25 mouse cellular contexts compared by ENCODE assay signal in the genomic region with DNA sequence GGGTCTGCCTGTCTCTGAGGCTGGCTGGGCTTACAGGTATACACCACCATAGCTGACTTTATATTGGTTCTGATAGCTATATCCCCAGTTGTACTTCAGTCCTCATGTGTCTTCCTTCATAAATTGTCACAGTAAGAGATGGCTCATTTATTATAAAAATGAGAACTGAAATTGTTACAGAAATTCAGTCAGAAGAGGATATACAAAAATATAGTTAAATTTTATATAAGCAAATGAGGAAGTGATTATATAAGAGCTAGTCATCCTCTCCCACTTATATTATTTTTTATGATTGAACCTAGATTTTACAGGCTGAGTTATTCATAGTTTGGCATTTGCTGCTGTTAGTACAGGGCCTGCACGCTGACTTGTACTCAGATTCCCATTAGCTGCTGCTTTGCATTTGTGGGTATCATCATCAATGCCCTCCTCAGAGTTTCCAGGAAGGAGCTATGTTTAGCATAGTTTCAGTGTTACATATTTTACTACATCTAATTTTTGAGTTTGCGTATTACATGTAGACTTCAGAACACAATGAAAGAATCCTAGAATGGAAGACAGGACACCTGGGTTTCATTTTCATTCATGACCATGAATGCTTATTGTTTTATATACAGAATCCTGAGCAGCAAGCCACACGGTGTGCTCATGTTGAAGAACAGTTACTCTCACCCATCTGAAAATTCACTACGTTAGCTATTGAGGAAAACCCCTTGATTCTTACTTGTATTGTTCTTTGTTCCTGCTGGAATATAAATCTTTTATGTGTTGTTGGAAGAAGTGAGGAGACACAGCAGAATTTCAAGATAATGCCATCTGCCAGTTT. TPM values are rescaled to one million over a fixed set of nuclear protein-coding genes. Genes with fewer than 3 reads are reported as not detected.
DNase-seq lines count a peak whose midpoint lies in the region; ATAC-seq and TF ChIP-seq lines count a peak whose summit lies in the region.
"Had no signal": no experiment of that assay in that cellular context is flagged by ENCODE, and none has a peak within 500 bp of the region (broad histone marks: within the 10 kb centered on the region; RNA-seq: fewer than 3 reads in every experiment).

No protein-coding gene starts in this region.

- peak overlapping the region; percentile 36; the same call in 1 of the 2 replicates for H3K27ac ChIP-seq in bone marrow macrophage, adult 2 months (ENCODE audit: insufficient read depth, low read depth, low read length)
- H3K27ac ChIP-seq in hindbrain, embryonic 12.5 days, result no peak overlapping the region
- no peak overlapping the region for H3K27ac ChIP-seq in liver, embryonic 11.5 days (ENCODE audit: low read depth, low read length)
- H3K27ac ChIP-seq: embryonic facial prominence, embryonic 12.5 days; forebrain, embryonic 12.5 days; hindbrain, embryonic 14.5 days; limb, embryonic 12.5 days; liver, embryonic 12.5 days; midbrain, embryonic 13.5 days had no signal

- H3K4me2 ChIP-seq in hindbrain, embryonic 12.5 days (replicated peaks), result no peak overlapping the region
- H3K4me2 ChIP-seq in liver, embryonic 11.5 days, result no peak overlapping the region
- H3K4me2 ChIP-seq: embryonic facial prominence, embryonic 12.5 days; forebrain, embryonic 12.5 days; heart, embryonic 12.5 days; hindbrain, embryonic 14.5 days; limb, embryonic 12.5 days; liver, embryonic 12.5 days; midbrain, embryonic 13.5 days had no signal

- no peaks in the 10 kb centered on the region for H3K27me3 ChIP-seq in hindbrain, embryonic 12.5 days
- no peaks in the 10 kb centered on the region for H3K27me3 ChIP-seq in liver, embryonic 11.5 days (replicated peaks; ENCODE audit: control insufficient read depth, insufficient read depth, low read length)
- H3K27me3 ChIP-seq: embryonic facial prominence, embryonic 12.5 days; forebrain, embryonic 12.5 days; heart, embryonic 12.5 days; limb, embryonic 12.5 days; liver, embryonic 12.5 days; megakaryocyte, embryonic 14.5 days; midbrain, embryonic 13.5 days had no signal

- TF ChIP-seq POLR2A in bone marrow macrophage, adult 2 months (IDR thresholded peaks at IDR 0.05; ENCODE audit: borderline replicate concordance, low read depth, low read length), result no peak

- no peak for DNase-seq in frontal cortex, postnatal 36 days (ENCODE audit: low spot score in 2 of 2)
- DNase-seq in A20 (ENCODE audit: low read depth, low spot score), result peak; percentile 63
- DNase-seq in urinary bladder, postnatal 14 days (ENCODE audit: low spot score), result no peak
- DNase-seq in liver, embryonic 11.5 days (ENCODE audit: low spot score), result no peak
- DNase-seq: adrenal gland, adult 8-10 months; cerebellum, postnatal 10 days; gastrocnemius, postnatal 14 days; heart, adult 18-20 months; heart, postnatal 14 days; kidney, adult 8-10 months; kidney, postnatal 10 days; lung, adult 18-20 months; lung, postnatal 10 days had no signal

- no peaks in the 10 kb centered on the region for H3K36me3 ChIP-seq in hindbrain, embryonic 12.5 days
- no peaks in the 10 kb centered on the region for H3K36me3 ChIP-seq in liver, embryonic 11.5 days (ENCODE audit: control insufficient read depth, insufficient read depth, low read length)
- H3K36me3 ChIP-seq: embryonic facial prominence, embryonic 12.5 days; forebrain, embryonic 12.5 days; heart, embryonic 12.5 days; midbrain, embryonic 13.5 days had no signal

- peaks cover 11% of the 10 kb centered on the region for H3K4me1 ChIP-seq in bone marrow macrophage, adult 2 months (ENCODE audit: control insufficient read depth, insufficient read depth, low read length)
- H3K4me1 ChIP-seq in hindbrain, embryonic 12.5 days, result no peaks in the 10 kb centered on the region
- H3K4me1 ChIP-seq in liver, embryonic 11.5 days (replicated peaks; ENCODE audit: control insufficient read depth, insufficient read depth, low read length), result no peaks in the 10 kb centered on the region
- H3K4me1 ChIP-seq: heart, embryonic 12.5 days; limb, embryonic 12.5 days; liver, embryonic 12.5 days had no signal

- no peak for TF ChIP-seq CTCF in bone marrow macrophage, adult 2 months (IDR thresholded peaks at IDR 0.05; ENCODE audit: low read depth, low read length)

- H3K9me3 ChIP-seq in hindbrain, embryonic 12.5 days (replicated peaks), result no peaks in the 10 kb centered on the region
- no peaks in the 10 kb centered on the region for H3K9me3 ChIP-seq in liver, embryonic 11.5 days (ENCODE audit: control insufficient read depth, low read length)
- H3K9me3 ChIP-seq: embryonic facial prominence, embryonic 12.5 days; forebrain, embryonic 12.5 days; heart, embryonic 12.5 days; limb, embryonic 12.5 days; liver, embryonic 12.5 days; megakaryocyte, embryonic 14.5 days; midbrain, embryonic 13.5 days had no signal

- peak; percentile 74 for ATAC-seq in frontal cortex, adult (ENCODE audit: low TSS enrichment)
- ATAC-seq in megakaryocyte, adult 5-6 weeks (ENCODE audit: poor library complexity, severe bottlenecking), result peak; percentile 63
- ATAC-seq in hindbrain, embryonic 12.5 days (ENCODE audit: low FRiP score), result no peak
- no peak for ATAC-seq in liver, embryonic 11.5 days (replicated peaks; ENCODE audit: low FRiP score)
- ATAC-seq: liver, embryonic 12.5 days; midbrain, embryonic 13.5 days had no signal

- no peak overlapping the region for H3K4me3 ChIP-seq in bone marrow macrophage, adult 2 months (ENCODE audit: insufficient read depth, low read length)
- no peak overlapping the region for H3K4me3 ChIP-seq in hindbrain, embryonic 12.5 days
- H3K4me3 ChIP-seq in liver, embryonic 11.5 days (ENCODE audit: low read depth, low read length), result no peak overlapping the region
- H3K4me3 ChIP-seq: embryonic facial prominence, embryonic 12.5 days; forebrain, embryonic 12.5 days; heart, embryonic 12.5 days; limb, embryonic 12.5 days; liver, embryonic 12.5 days; megakaryocyte, embryonic 14.5 days; midbrain, embryonic 13.5 days had no signal

- 83% methylated on average over 4 of the region's 4 CpGs for WGBS in hindbrain, embryonic 12.5 days
- whole genome bisulfite sequencing in liver, embryonic 11.5 days, result 89% methylated on average over 4 of the region's 4 CpGs

- H3K9ac ChIP-seq in hindbrain, embryonic 12.5 days, result no peak overlapping the region
- H3K9ac ChIP-seq in liver, embryonic 11.5 days (ENCODE audit: low read depth, low read length), result no peak overlapping the region
- H3K9ac ChIP-seq: embryonic facial prominence, embryonic 12.5 days; forebrain, embryonic 12.5 days; heart, embryonic 12.5 days; hindbrain, embryonic 14.5 days; limb, embryonic 12.5 days; liver, embryonic 12.5 days; midbrain, embryonic 13.5 days had no signal

RNA-seq across cellular contexts. Expression of a gene that starts 29.7 kb away (rescaled TPM):
- polyA plus RNA-seq in bone marrow macrophage, adult 2 months (2012; ENCODE audit: insufficient read depth, insufficient read length, missing spikeins), result 2.5 and 3.7 TPM in 2 replicates
- total RNA-seq in megakaryocyte, adult 5-6 weeks (2015), result 3.2 and 5.0 TPM in 2 replicates
- total RNA-seq in megakaryocyte, adult 5-6 weeks (2017), result 8.0 and 9.8 TPM in 2 replicates
- 13.9 and 14.6 TPM in 2 replicates for polyA plus RNA-seq in hindbrain, embryonic 12.5 days (2016; fragmentation: Nextera tagmentation; extraction: Ambion mirVana)
- 3.9 and 4.8 TPM in 2 replicates for polyA plus RNA-seq in liver, embryonic 11.5 days (2014; fragmentation: Nextera tagmentation; extraction: Ambion mirVana)
- total RNA-seq: gastrocnemius, postnatal 14 days; heart, adult 18-20 months; heart, postnatal 14 days had no signal

RNA-seq across cellular contexts. Expression of a gene that starts 29.9 kb away (rescaled TPM):
- polyA plus RNA-seq in bone marrow macrophage, adult 2 months (2012; ENCODE audit: insufficient read depth, insufficient read length, missing spikeins), result 15.5 and 16.0 TPM in 2 replicates
- total RNA-seq in megakaryocyte, adult 5-6 weeks (2015), result 27.2 and 28.5 TPM in 2 replicates
- total RNA-seq in megakaryocyte, adult 5-6 weeks (2017), result 13.6 and 14.1 TPM in 2 replicates
- 31.2 and 33.7 TPM in 2 replicates for polyA plus RNA-seq in hindbrain, embryonic 12.5 days (2016; fragmentation: Nextera tagmentation; extraction: Ambion mirVana)
- 20.6 and 23.1 TPM in 2 replicates for polyA plus RNA-seq in liver, embryonic 11.5 days (2014; fragmentation: Nextera tagmentation; extraction: Ambion mirVana)

RNA-seq across cellular contexts. Expression of a gene that starts 30.0 kb away (rescaled TPM):
- polyA plus RNA-seq in bone marrow macrophage, adult 2 months (2012; ENCODE audit: insufficient read depth, insufficient read length, missing spikeins), result 30.5 and 41.0 TPM in 2 replicates
- 91.2 and 100 TPM in 2 replicates for total RNA-seq in megakaryocyte, adult 5-6 weeks (2015)
- total RNA-seq in megakaryocyte, adult 5-6 weeks (2017), result 64.0 and 76.1 TPM in 2 replicates
- 127 and 132 TPM in 2 replicates for polyA plus RNA-seq in hindbrain, embryonic 12.5 days (2016; fragmentation: Nextera tagmentation; extraction: Ambion mirVana)
- polyA plus RNA-seq in liver, embryonic 11.5 days (2014; fragmentation: Nextera tagmentation; extraction: Ambion mirVana), result 211 and 219 TPM in 2 replicates

Comparison
In these comparisons a context has a peak if more than half of its experiments do, and no peak if none do; other contexts are left out.
1. ATAC-seq: peak in frontal cortex, adult (single experiment) and megakaryocyte, adult 5-6 weeks (single experiment); none in hindbrain, embryonic 12.5 days (single experiment) and liver, embryonic 11.5 days (single experiment).